Mouse (Mus musculus): ENCODE results near the gene Junb.

The Junb gene

GRCm38 (mm10) chr8:84978248-84978940, at the start of gene Junb:
Junb (minus strand) TSS chr8:84978718.
- DNase-seq = peak; percentile 96 to 97

- no peak for DNase-seq
Measured at GRCm38 (mm10) chr8:85027922-85028321, 49.4 kb upstream of the Junb start.

GRCm38 (mm10) chr8:85027516-85027855, 49.0 kb upstream of the Junb start:
- no peak for DNase-seq

GRCm38 (mm10) chr8:85026670-85027515, 48.4 kb upstream of the Junb start, which contains the start of gene Trir:
Trir (plus strand) TSS chr8:85026823.
- DNase-seq = peak; percentile 97 to 98

- DNase-seq = peak; percentile 84 to 91
Measured at GRCm38 (mm10) chr8:85025098-85025932, 46.8 kb upstream of the Junb start, which contains the start of gene Asna1. Asna1 (minus strand) TSS chr8:85025281.

- DNase-seq = no peak
Measured at GRCm38 (mm10) chr8:85023846-85024245, 45.3 kb upstream of the Junb start.

GRCm38 (mm10) chr8:85021514-85022055, 43.1 kb upstream of the Junb start:
- DNase-seq = no peak

GRCm38 (mm10) chr8:85017209-85017608, 38.7 kb upstream of the Junb start:
- no peak for DNase-seq

- no peak for DNase-seq
Measured at GRCm38 (mm10) chr8:85016724-85017123, 38.2 kb upstream of the Junb start.

GRCm38 (mm10) chr8:85014431-85014830, 35.9 kb upstream of the Junb start, which contains the start of gene Best2:
Best2 (minus strand) TSS chr8:85014531.
- DNase-seq = no peak

- DNase-seq = peak; percentile 63 to 80
Measured at GRCm38 (mm10) chr8:85013230-85013840, 34.8 kb upstream of the Junb start.

- DNase-seq = no peak
Measured at GRCm38 (mm10) chr8:85011242-85011641, 32.7 kb upstream of the Junb start.

- DNase-seq = peak in 1 of 2 experiments; percentile 54
Measured at GRCm38 (mm10) chr8:85007686-85008085, 29.2 kb upstream of the Junb start.

GRCm38 (mm10) chr8:84997649-84998295, 19.3 kb upstream of the Junb start:
- DNase-seq = peak; percentile 75 to 90

GRCm38 (mm10) chr8:84996978-84997377, 18.5 kb upstream of the Junb start:
- DNase-seq = no peak

GRCm38 (mm10) chr8:84995680-84996079, 17.2 kb upstream of the Junb start:
- DNase-seq = no peak

GRCm38 (mm10) chr8:84994375-84994774, 15.9 kb upstream of the Junb start:
- DNase-seq = no peak

GRCm38 (mm10) chr8:84990836-84991235, 12.3 kb upstream of the Junb start:
- DNase-seq = peak; percentile 95 to 96

GRCm38 (mm10) chr8:84990349-84990748, 11.8 kb upstream of the Junb start, which contains the start of gene Hook2:
Hook2 (plus strand) TSS chr8:84990603.
- peak; percentile 98 to 99 for DNase-seq

GRCm38 (mm10) chr8:84989810-84990209, 11.3 kb upstream of the Junb start:
- peak; percentile 92 to 95 for DNase-seq

GRCm38 (mm10) chr8:84989311-84989731, 10.8 kb upstream of the Junb start:
- DNase-seq = peak; percentile 92 to 93

GRCm38 (mm10) chr8:84987903-84988302, 9.4 kb upstream of the Junb start:
- DNase-seq = no peak
